Mouse (Mus musculus) skeletal muscle tissue, adult 2 months (tissue): Measurements from ENCODE around the gene Teddm2.

Experiments
- DNase-seq: peaks from one replicate; pipeline ENCODE4 v3.0.0-alpha.2; 2012; ENCODE audit warnings: low read depth, low spot score

The Teddm2 gene

GRCm38 (mm10) chr1:153899731-153900380 lies at the start of gene Teddm2, which contains the start of gene Glul:
TSS of gene Teddm2 (minus strand) at chr1:153900228.
TSS of gene Glul (plus strand) at chr1:153899944.
- DNase-seq: peak; percentile 98

- no peak for DNase-seq
These were observed 47.8 kb upstream of the Teddm2 start for GRCm38 (mm10) chr1:153947837-153948236.

- DNase-seq: no peak
These were observed 46.9 kb upstream of the Teddm2 start for GRCm38 (mm10) chr1:153946971-153947370.

DNA sequence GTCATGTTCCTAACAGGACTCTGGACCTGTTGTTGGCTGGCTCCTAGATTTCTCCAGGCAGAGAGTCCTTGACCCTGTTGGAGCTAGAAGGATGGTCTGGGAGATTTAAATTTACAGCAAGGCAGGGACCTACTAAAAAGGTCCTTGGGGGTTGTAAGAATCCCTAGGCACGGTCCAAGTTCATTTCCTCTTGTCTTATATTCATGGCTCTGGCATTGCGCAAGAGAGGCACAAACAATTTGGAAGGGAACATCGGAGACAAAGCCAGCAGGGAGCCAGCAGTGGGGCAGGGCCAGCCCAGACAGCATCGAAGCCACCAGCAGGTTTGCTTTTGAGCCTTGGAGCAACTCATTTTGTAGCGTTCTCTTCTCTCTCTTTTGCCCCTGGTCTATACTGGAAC lies 45.2 kb upstream of the Teddm2 start:
- no peak for DNase-seq

- no peak for DNase-seq
These were observed 41.0 kb upstream of the Teddm2 start for GRCm38 (mm10) chr1:153940986-153941385.

GRCm38 (mm10) chr1:153937025-153937424 lies 37.0 kb upstream of the Teddm2 start:
- no peak for DNase-seq

DNA sequence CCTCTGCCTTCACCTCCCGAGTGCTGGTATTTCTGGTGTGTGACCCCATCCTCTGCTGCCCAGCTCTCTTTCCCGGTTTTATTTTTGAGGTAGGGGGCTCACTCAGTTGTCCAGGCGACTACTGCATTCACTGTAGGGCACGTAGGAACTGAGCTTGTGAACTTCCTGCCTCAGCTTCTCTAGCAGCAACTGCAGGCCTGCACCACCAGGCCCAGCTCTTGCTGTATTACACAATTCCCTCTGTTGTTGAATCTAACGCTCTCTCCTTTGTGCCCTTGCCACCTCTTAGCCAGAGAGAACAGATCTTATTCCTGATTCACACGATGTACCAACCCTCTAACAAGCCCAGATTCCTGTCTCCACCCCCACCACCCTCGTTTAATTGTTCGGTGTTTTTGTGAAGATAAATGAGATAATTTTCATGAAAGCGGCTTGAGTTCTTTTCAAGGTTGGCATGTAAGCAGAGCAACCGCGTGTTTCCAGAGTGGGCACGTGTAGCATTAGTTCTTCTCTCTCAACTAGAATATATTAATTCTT lies 35.9 kb upstream of the Teddm2 start:
- DNase-seq: no peak

GRCm38 (mm10) chr1:153933772-153934171 lies 33.7 kb upstream of the Teddm2 start:
- DNase-seq: no peak

DNA sequence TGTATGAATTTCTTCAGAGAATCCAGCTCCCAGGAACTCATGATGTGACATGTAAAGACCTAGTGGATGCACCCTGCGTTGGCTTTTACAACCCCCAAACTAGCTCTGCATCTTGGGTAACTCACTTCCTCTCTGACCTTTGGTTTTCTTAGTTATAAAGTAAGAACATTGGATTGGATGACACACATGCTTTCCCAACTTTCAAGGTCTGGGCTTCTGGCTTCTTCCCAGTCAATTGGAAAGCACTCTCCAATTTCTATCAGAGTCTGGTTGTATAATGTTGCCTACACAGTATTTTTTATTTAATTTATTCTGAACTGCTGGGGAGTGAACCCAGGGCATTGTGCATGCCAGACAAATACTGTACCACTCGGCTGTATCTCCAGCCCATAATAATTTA lies 30.4 kb upstream of the Teddm2 start:
- DNase-seq: no peak

DNA sequence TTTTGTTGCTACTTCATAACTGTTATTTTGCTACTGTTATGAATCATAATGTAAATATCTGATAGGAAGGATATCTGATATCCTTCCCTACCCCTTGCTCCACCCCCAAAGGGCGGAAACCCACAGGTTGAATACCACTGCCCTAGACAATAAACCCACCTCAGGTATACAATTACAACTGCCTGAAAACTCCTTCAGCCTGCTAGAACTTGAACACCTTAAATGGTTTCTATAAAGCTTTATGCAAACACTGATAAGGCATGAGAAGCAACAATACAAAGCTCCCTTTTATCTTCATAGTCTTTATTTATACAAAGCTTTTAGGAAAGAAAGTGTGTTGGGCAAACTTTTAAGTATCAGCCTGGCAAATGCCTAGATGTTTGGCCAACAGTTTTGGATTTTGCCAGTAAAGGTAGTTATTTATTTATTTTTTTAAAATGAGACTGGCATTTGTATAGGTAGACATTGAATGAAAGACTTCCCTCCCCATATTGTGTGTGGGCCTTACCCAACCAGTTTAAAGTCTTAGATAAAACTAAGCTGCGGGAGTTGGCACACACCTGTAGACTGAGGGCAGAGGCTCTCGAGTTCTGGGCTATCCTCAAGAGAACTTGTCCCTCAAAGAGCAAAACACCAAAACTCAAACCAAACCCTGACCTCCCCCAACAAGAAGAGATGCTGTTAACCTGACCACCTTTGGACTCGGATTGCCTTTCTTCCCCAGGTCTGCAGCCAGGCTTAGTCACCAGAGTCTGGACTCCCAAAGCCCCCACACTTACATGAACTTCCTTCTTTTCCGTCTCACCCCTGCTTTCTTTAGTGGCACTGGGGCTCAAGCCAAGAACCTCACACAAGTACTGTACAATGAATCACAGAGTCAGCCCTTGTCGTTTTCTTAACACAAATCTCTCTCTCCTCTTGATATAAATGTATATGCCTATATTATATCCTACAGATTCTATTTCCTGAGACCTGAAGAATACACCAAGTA lies 24.7 kb upstream of the Teddm2 start:
- no peak for DNase-seq

DNA sequence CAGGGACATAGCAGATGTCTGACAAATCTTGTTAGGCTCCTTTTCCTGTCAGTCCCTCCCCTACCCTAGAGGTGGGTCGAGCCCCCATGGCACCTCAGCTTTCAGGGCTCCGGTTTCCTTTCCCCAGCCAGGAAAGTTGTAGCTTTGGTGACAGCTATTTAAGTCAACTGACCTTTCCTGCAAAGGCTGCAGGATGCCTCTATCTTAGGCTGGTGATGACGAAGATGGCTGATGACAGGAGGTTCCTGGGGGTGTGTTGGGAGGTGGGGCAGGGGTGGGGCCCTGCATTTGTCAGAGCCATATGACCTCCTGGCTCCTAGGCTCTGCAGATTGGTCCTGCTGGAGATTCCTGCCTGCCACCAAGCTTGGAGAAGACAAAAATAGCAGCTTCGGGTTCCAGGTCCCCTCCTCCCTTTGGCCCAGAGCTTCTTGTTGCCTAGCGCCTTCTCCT lies 22.6 kb upstream of the Teddm2 start:
- DNase-seq: peak; percentile 96

DNA sequence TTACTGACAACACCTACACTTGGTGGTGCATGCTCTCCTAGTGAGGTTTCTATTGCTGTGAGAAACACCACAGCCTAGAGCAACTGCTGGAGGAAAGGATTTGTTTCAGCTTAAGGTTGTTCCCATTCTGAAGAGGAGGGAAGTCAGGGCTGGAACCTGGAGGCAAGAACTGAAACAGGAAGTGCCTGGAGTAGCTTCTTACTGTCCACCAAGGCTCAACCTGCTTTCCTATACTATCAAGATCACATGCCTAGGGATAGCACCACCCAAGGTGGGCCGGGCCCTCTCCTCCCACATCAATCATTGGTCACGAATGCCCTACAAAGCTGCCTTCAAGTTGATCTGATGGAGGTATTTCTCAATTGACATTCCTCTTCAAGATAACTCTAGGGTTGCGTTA lies 21.6 kb upstream of the Teddm2 start:
- no peak for DNase-seq

DNA sequence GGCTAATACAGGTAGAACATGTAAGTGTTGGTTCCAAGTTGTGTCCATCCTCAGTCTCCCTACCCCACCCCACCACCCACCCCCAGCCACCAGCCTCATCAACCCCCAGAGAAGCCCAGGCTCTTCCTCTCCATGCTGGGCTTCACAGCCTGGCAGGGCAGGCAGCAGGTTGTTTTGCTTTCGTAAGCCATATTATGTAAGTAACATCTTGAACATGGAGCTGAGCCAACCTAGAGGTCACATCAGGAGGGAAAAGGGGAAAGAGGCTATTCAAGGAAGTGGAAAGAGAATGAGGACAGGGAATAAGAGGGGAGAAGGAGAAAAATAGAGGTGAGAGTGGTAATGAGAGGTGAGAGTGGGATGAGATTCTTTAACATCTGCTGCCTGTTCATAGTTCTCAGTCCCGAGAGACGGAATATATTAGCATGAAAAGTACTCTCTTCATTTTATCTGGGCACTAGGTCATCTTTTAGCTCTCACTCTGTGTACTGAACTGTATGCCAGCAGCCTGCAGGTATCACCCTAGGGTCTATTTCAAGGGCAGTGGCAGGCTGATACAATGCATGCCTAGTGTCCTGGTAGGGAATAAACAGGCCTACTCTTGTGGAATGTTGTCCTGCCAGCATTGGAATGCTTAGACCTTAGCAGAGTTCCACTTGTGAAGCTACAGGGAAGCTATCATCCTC lies 18.6 kb upstream of the Teddm2 start:
- peak; percentile 79 for DNase-seq

- no peak for DNase-seq
These were observed 13.8 kb upstream of the Teddm2 start for GRCm38 (mm10) chr1:153913869-153914268.

DNA sequence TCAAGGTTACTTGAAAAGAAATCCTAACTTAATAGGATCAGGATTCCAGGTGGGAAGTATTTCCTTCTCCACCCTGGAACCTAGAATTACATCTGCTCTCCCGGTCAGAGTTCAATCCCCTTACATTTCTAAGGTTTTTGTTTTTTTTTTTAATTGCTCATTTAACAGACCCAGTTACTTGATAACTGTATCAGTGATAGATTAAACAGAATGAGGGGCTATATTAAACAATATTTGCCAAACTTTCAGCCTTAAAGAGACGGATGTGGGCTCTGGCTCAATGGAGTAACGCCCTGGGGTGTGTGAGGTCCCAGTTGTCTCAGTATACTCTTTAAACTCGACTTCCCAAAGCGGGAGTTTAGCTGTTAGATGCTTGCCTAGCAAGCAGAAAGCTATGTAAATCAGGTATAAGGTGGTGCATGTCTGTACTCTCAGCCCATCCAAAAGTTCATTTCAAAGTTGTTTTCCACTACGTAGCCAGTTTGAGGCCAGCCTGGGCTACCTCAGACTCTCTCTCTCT lies 11.3 kb upstream of the Teddm2 start:
- DNase-seq: no peak

GRCm38 (mm10) chr1:153910423-153910822 lies 10.4 kb upstream of the Teddm2 start:
- no peak for DNase-seq

- no peak for DNase-seq
These were observed 9.9 kb upstream of the Teddm2 start for GRCm38 (mm10) chr1:153909963-153910291.

DNA sequence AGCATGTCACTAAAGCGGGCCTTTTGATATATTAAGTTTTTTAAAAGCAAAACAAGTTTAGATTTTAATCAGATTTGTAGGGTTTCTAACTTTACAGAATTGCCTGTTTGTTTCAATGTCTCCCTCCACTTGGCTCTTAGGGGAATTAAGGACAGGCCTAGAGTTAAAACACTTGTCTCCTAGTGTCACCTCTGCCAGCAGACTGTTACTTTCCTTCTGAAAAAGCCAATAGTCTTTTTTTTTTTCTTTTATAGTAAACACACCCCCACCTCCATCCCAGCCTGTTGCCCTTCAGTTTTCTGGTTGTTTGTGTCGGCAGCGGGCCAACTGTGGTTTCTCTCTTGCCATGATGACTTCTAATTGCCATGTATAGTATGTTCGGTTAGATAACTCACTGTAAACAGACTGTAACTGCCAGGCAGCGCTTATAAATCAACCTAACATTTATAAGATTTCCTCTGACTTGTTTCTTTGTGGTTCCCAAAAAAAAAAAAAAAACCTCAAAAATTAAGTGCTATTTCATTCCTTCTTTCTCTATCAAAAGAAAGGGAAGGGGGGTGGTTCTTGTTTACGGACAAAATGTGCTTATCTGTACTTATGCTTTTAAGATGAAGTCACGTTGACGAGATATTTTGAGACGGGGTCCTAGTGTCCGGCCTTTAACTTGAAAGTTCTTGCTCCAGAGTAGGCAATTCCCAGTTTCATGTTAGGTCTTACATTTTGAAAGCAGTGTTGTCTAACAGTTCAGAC lies 9.4 kb upstream of the Teddm2 start:
- DNase-seq: no peak

- no peak for DNase-seq
These were observed 8.7 kb upstream of the Teddm2 start for GRCm38 (mm10) chr1:153908741-153909140.

DNA sequence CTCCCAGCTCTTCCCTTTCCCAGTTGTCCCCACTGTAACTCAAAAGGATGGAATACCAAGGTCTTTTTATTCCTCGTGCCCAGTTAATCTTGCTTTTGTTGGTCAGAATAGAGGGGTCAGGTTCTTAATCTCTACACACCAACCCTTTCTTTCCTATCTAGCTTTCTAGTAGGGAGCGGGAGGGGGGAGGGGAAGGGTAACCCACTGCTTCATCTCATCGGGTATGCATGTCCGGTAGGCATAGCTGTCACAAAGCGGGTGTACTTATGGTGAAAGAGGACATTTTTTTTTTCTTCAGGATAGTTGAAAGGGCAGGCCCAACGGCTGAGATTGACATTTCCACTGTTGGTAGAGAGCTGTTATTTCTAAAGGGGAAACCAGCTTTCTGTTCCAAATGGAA lies 8.2 kb upstream of the Teddm2 start:
- DNase-seq: no peak

GRCm38 (mm10) chr1:153905884-153906283 lies 5.9 kb upstream of the Teddm2 start:
- no peak for DNase-seq
